ENCODE assay signal across 20 mouse cellular contexts in genomic region chr16:31658539-31659334, GRCm38 (mm10). TPM values are rescaled to one million over a fixed set of nuclear protein-coding genes. Genes with fewer than 3 reads are reported as not detected.
DNase-seq lines count a peak whose midpoint lies in the region; ATAC-seq lines count a peak whose summit lies in the region.
"Had no signal": no experiment of that assay in that cellular context is flagged by ENCODE, and none has a peak within 500 bp of the region (broad histone marks: within the 10 kb centered on the region; RNA-seq: fewer than 3 reads in every experiment).

No protein-coding gene starts in this region.

- no peak overlapping the region for H3K27ac ChIP-seq in kidney, embryonic 15.5 days
- H3K27ac ChIP-seq: embryonic facial prominence, embryonic 15.5 days; hindbrain, embryonic 12.5 days; neural tube, embryonic 15.5 days had no signal

- no peaks in the 10 kb centered on the region for H3K36me3 ChIP-seq in kidney, embryonic 15.5 days
- H3K36me3 ChIP-seq: embryonic facial prominence, embryonic 15.5 days; heart, embryonic 12.5 days; hindbrain, embryonic 12.5 days; neural tube, embryonic 15.5 days had no signal

- peak; percentile 24 for DNase-seq in kidney, adult 18-20 months
- peak; percentile 39 for DNase-seq in 416B (ENCODE audit: low read depth)
- peak; percentile 67 for DNase-seq in cerebellum, adult 11 months
- DNase-seq in cerebellum, postnatal 10 days, result peak; percentile 65 to 82
- DNase-seq in layer of hippocampus, adult 18-20 months (ENCODE audit: low spot score in 2 of 2), result no peak
- DNase-seq in thymus, postnatal 0 days (ENCODE audit: low spot score), result no peak
- DNase-seq: adrenal gland, postnatal 36 days; B cell, adult 2 months; heart, postnatal 14 days; lung, postnatal 10 days; midbrain, embryonic 14.5 days; right cerebral cortex, postnatal 25 days had no signal

- H3K27me3 ChIP-seq in kidney, embryonic 15.5 days, result no peaks in the 10 kb centered on the region
- H3K27me3 ChIP-seq: embryonic facial prominence, embryonic 15.5 days; heart, embryonic 12.5 days had no signal

- peaks cover 12% of the 10 kb centered on the region for H3K4me1 ChIP-seq in kidney, embryonic 15.5 days

- 54% methylated on average over 6 of the region's 6 CpGs for WGBS in kidney, embryonic 15.5 days

- H3K9ac ChIP-seq in kidney, embryonic 15.5 days, result no peak overlapping the region
- H3K9ac ChIP-seq: embryonic facial prominence, embryonic 15.5 days; heart, embryonic 12.5 days; hindbrain, embryonic 12.5 days; neural tube, embryonic 15.5 days had no signal

- no peaks in the 10 kb centered on the region for H3K9me3 ChIP-seq in kidney, embryonic 15.5 days (replicated peaks)
- H3K9me3 ChIP-seq: embryonic facial prominence, embryonic 15.5 days; heart, embryonic 12.5 days; hindbrain, embryonic 12.5 days; neural tube, embryonic 15.5 days had no signal

- H3K4me3 ChIP-seq in kidney, embryonic 15.5 days (replicated peaks), result no peak overlapping the region
- H3K4me3 ChIP-seq: embryonic facial prominence, embryonic 15.5 days; heart, embryonic 12.5 days; hindbrain, embryonic 12.5 days; myocyte; neural tube, embryonic 15.5 days had no signal

- H3K4me2 ChIP-seq in kidney, embryonic 15.5 days, result no peak overlapping the region
- H3K4me2 ChIP-seq: embryonic facial prominence, embryonic 15.5 days; heart, embryonic 12.5 days; hindbrain, embryonic 12.5 days; neural tube, embryonic 15.5 days had no signal

- no peak for ATAC-seq in kidney, embryonic 15.5 days (replicated peaks; ENCODE audit: low FRiP score)
- ATAC-seq: forebrain, embryonic 16.5 days; inflammation-experienced regulatory T-cells, adult 6 months had no signal

RNA-seq across cellular contexts. Expression of gene Dlg1, which starts 4.5 kb away (rescaled TPM):
- 28.5 and 31.3 TPM in 2 replicates for polyA plus RNA-seq in kidney, embryonic 15.5 days (2015; fragmentation: Nextera tagmentation; extraction: Ambion mirVana)
- total RNA-seq in layer of hippocampus, adult 18-20 months (2021), result 10 to 100 TPM; 88.2 to 95.2 TPM
- polyA plus RNA-seq in thymus, postnatal 0 days (2015; fragmentation: Nextera tagmentation; extraction: Ambion mirVana), result 14.7 and 17.8 TPM in 2 replicates

Comparison
In these comparisons a context has a peak if more than half of its experiments do, and no peak if none do; other contexts are left out.
1. DNase-seq: peak in kidney, adult 18-20 months (single experiment), 416B (single experiment), cerebellum, adult 11 months (single experiment) and cerebellum, postnatal 10 days (2 of 2); none in layer of hippocampus, adult 18-20 months (0 of 2) and thymus, postnatal 0 days (single experiment).